Mouse (Mus musculus) forebrain, postnatal 0 days (tissue): Measurements from ENCODE around the gene Pax4. TPM values are rescaled to one million over a fixed set of nuclear protein-coding genes. Genes with fewer than 3 reads are reported as not detected.

ENCODE experiments used
- ATAC-seq: fragments of 200-750 bp; cut with Nextera tagmentation; 2 replicates; pipeline ENCODE4 v1.8.0; 2017; ENCODE audit warnings: mild to moderate bottlenecking, moderate library complexity
- DNase-seq: peaks from one replicate; pipeline ENCODE4 v3.0.0-alpha.2; 2015
- H3K27ac ChIP-seq: fragments of 300-500 bp; sonication (generic); 2 replicates; pipeline ENCODE4 v1.5.1; 2014; ENCODE audit warnings: low read depth, mild to moderate bottlenecking, antibody characterized with exemption, low read length, moderate library complexity, mixed read lengths
- H3K27me3 ChIP-seq: fragments of 300-500 bp; sonication (generic); 2 replicates; pipeline ENCODE4 v1.6.1; 2014; ENCODE audit warnings: mild to moderate bottlenecking, low read length, mixed read lengths; ENCODE audit not compliant: insufficient read depth
- H3K36me3 ChIP-seq: fragments of 300-500 bp; sonication (generic); 2 replicates; pipeline ENCODE4 v1.6.1; 2014; ENCODE audit warnings: mild to moderate bottlenecking, moderate library complexity; ENCODE audit not compliant: insufficient read depth
- H3K4me1 ChIP-seq: fragments of 300-500 bp; sonication (generic); 2 replicates; pipeline ENCODE4 v1.6.1; 2014; ENCODE audit warnings: antibody characterized with exemption; ENCODE audit not compliant: insufficient read depth
- H3K4me2 ChIP-seq: fragments of 300-500 bp; sonication (generic); 2 replicates; pipeline ENCODE4 v1.6.1; 2014; ENCODE audit warnings: low read depth, mild to moderate bottlenecking, moderate library complexity
- H3K4me3 ChIP-seq: fragments of 300-500 bp; sonication (generic); 2 replicates; pipeline ENCODE4 v1.5.1; 2014; ENCODE audit warnings: low read depth, low read length, mixed read lengths
- H3K9ac ChIP-seq: fragments of 300-500 bp; sonication (generic); 2 replicates; pipeline ENCODE4 v1.6.1; 2014; ENCODE audit warnings: mild to moderate bottlenecking
- H3K9me3 ChIP-seq: fragments of 300-500 bp; sonication (generic); 2 replicates; pipeline ENCODE4 v1.6.1; 2016; ENCODE audit warnings: low read length
- CTCF ChIP-seq: sonication (generic); IDR thresholded peaks from 2 replicates; pipeline ENCODE4 v1.5.1; 2016; ENCODE audit warnings: antibody characterized with exemption, control low read depth, low read depth
- WGBS: fragments of 180-500 bp; shearing (Covaris S2); extraction: QIAGEN DNeasy Blood & Tissue Kit; methylation state at CpG from one replicate; pipeline ENCODE4 v1.1.7; 2014; 5-methylcytosine and 5-hydroxymethylcytosine counted together
- polyA plus RNA-seq: library from polyadenylated mRNA; unstranded; fragments of >200 nt; fragmentation: Nextera tagmentation; extraction: Ambion mirVana; gene quantifications from 2 replicates; pipeline ENCODE4 v1.2.1, GENCODE M21; 2015
- total RNA-seq: library from RNA; depleted of rRNA; stranded (reverse); fragments of >200 nt; gene quantifications from 2 replicates; pipeline ENCODE4 v1.2.3, GENCODE M21; 2014

The Pax4 gene
- total and polyA plus RNA-seq, 2 experiments from 2014 or later = 0.16 to 0.29 TPM

DNA sequence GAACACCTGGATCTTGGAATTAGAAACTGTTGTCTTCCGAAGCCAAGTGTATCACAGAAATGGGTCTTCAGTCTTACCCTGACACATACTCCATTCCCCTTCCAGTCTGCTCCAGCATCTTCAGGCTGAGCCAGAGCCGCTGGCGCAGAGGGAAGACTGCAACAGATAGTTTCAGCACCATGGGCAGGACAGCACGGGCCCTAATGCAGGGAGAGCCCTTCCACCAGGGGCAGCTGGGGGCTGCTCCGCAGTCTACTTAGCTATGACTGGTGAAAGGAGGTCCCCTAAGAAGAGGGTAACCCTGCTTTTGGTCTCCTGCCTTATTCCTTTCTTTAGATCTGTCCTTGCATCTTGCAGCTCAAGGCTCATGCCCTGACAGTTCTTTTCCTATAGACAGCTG, 1.3 kb upstream of the Pax4 start:
- TF ChIP-seq CTCF = no peak
- WGBS = 19% methylated on average over 5 of the region's 5 CpGs

DNA sequence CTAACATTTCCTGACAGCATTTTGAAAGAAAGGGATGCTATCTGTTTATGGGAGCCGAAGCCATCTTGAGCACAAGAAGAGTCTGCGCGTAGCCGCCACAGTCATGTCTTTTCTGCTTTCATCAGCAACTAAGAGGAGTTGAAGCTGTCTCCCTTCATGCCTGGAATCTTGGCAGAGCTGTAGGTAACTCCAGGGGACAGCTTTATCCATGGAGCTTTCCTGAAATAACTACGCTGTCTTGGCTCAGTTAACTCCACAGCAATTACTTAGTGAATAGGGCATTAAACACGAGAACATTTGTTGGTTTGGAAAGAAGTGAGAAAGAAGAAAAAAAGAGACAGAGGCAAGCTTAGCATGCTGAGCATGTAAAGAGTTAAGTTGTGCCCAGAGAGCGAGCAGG, 1.2 kb downstream of the Pax4 start:
- Histone ChIP-seq H3K9me3 (no peaks in the 10 kb centered on the region), H3K9ac (no peak overlapping the region), H3K36me3 (no peaks in the 10 kb centered on the region), H3K4me2 (no peak overlapping the region), H3K27ac (no peak overlapping the region), H3K27me3 (peaks cover 21% of the 10 kb centered on the region), H3K4me1 (no peaks in the 10 kb centered on the region), H3K4me3 (no peak overlapping the region)
- TF ChIP-seq CTCF = no peak
- 44% methylated on average over 7 of the region's 7 CpGs for WGBS
- ATAC-seq = peak; percentile 56
- no peak for DNase-seq

More for the DNA sequence above, 1.3 kb upstream of the Pax4 start:
- no peaks in the 10 kb centered on the region for H3K4me1 ChIP-seq
- no peak overlapping the region for H3K4me2 ChIP-seq
- H3K27me3 ChIP-seq = peaks cover 21% of the 10 kb centered on the region
- H3K9ac ChIP-seq = no peak overlapping the region
- H3K36me3 ChIP-seq = no peaks in the 10 kb centered on the region
- no peak overlapping the region for H3K27ac ChIP-seq
- H3K4me3 ChIP-seq = no peak overlapping the region
- ATAC-seq (no peak), DNase-seq (no peak)
- H3K9me3 ChIP-seq = no peaks in the 10 kb centered on the region

DNA sequence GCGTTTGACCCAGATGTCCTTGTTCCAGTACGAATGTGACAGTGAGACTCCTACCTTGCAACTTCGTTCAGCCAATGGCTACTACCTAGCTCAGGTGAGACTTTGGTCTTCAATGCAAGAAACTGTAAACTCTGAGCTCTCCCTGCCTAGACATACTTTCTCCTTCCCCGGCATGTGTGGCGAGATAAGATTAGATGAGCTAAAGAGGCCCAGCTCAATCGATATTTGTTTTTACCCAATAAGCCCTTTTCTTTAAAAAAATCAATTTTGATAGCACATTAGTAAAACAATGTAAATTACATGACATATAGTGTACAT, 17.7 kb downstream of the Pax4 start:
- Histone ChIP-seq H3K4me2 (no peak overlapping the region), H3K27me3 (no peaks in the 10 kb centered on the region), H3K4me1 (no peaks in the 10 kb centered on the region), H3K36me3 (peaks cover 12% of the 10 kb centered on the region), H3K27ac (no peak overlapping the region), H3K9ac (no peak overlapping the region), H3K9me3 (no peaks in the 10 kb centered on the region), H3K4me3 (no peak overlapping the region)
- no peak for DNase-seq
- 83% methylated on average over 6 of the region's 6 CpGs for WGBS
- TF ChIP-seq CTCF = no peak
- ATAC-seq = no peak

DNA sequence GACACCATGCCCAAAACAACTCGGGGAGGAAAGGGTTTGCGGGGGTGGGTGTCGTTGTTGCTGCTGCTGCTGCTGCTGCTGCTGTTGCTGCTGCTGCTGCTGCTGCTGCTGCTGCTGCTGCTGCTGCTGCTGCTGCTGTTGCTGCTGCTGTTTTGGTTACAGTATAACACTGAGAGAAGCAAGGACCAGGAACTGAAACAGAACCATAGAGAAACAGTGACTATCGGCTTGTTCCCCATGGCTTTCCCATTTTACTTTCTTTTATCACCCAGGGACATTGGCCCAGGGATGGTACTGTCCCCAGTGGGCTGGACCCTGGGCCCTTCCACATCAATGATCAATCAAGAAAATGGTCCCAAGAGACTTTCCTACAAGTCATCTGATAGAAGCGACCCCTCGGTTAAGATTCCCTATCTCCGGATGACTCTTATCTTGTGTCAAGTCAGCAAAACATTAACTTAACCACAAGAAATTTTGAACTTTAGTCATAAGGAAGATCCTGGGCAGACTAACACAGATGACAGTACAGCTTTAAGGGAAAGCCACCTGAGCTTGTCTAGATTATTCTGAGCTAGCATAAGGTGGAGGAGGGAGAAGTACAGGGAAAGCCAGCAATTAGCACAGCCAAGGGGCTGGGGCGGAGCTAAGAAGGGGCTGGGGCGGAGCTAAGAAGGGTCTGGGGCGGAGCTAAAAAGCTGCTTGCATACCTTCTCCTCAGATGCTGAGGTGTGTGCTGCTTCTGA, 18.2 kb downstream of the Pax4 start:
- WGBS = 81% methylated on average over 10 of the region's 10 CpGs

DNA sequence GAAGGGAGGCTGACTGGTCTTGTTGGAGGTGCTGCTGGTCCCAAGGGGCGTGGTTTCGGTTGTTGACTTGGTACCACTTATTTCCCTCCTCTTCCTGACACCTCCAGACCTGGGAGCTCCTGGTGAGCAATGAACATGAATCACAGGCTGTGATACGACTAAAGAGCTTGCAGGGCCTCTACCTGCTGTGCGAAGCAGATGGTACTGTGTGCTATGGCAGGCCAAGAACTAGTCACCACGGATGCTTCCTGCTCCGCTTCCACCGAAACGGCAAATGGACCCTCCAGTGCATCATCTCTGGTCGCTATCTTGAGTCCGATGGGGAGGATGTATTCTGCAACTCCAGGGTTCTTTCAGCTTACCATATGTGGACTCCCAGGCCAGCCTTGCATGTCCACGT, 19.3 kb downstream of the Pax4 start:
- Histone ChIP-seq H3K27ac (no peak overlapping the region), H3K27me3 (no peaks in the 10 kb centered on the region), H3K4me1 (0 out of 2 replicates have a peak, but pooled peaks cover 3% of the 10 kb centered on the region), H3K9ac (no peak overlapping the region), H3K9me3 (no peaks in the 10 kb centered on the region), H3K4me3 (no peak overlapping the region), H3K4me2 (no peak overlapping the region), H3K36me3 (peaks cover 24% of the 10 kb centered on the region)
- DNase-seq (no peak), ATAC-seq (no peak)
- TF ChIP-seq CTCF = no peak
- 90% methylated on average over 11 of the region's 11 CpGs for WGBS

More for the DNA sequence above, 18.2 kb downstream of the Pax4 start:
- Histone ChIP-seq H3K4me1 (no peaks in the 10 kb centered on the region), H3K9me3 (no peaks in the 10 kb centered on the region), H3K27ac (no peak overlapping the region), H3K4me3 (no peak overlapping the region), H3K4me2 (no peak overlapping the region), H3K36me3 (peaks cover 17% of the 10 kb centered on the region), H3K9ac (no peak overlapping the region), H3K27me3 (no peaks in the 10 kb centered on the region)
- no peak for TF ChIP-seq CTCF
- ATAC-seq (no peak), DNase-seq (no peak)

DNA sequence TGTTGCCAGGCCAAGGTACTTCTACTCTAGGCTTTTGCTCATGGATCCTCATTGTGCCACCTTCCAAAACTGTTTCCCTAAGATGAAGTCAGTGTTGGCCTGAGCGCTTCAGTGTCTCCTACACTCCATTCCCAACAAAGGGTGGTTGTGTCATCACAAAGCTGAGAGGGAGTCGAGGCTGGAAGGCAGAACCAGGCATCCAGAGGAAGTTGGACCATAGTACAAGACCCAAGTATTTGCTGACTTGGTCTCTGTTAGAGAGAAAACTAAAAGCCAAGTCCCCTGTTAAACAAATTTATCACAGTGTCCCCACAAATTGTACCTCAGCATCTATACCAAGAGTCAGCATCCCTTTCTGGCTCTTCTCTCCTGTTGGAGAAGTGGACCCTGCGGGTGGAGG, 20.9 kb downstream of the Pax4 start, which contains the start of gene Gcc1:
Gene Gcc1, minus strand, starts transcription at position 101 of the 400 bp plus-strand sequence.
- peaks cover 24% of the 10 kb centered on the region for H3K36me3 ChIP-seq
- H3K9me3 ChIP-seq = no peaks in the 10 kb centered on the region
- no peak within 1 kb of the TSS for H3K27ac ChIP-seq
- WGBS = 86% methylated on average over 3 of the region's 3 CpGs
- DNase-seq (no peak), ATAC-seq (no peak)
- H3K4me3 ChIP-seq = no peak within 1 kb of the TSS
- H3K4me2 ChIP-seq = no peak within 1 kb of the TSS
- no peak for TF ChIP-seq CTCF
- 0 out of 2 replicates have a peak, but pooled peaks cover 3% of the 10 kb centered on the region for H3K4me1 ChIP-seq
- no peaks in the 10 kb centered on the region for H3K27me3 ChIP-seq
- H3K9ac ChIP-seq = no peak within 1 kb of the TSS

DNA sequence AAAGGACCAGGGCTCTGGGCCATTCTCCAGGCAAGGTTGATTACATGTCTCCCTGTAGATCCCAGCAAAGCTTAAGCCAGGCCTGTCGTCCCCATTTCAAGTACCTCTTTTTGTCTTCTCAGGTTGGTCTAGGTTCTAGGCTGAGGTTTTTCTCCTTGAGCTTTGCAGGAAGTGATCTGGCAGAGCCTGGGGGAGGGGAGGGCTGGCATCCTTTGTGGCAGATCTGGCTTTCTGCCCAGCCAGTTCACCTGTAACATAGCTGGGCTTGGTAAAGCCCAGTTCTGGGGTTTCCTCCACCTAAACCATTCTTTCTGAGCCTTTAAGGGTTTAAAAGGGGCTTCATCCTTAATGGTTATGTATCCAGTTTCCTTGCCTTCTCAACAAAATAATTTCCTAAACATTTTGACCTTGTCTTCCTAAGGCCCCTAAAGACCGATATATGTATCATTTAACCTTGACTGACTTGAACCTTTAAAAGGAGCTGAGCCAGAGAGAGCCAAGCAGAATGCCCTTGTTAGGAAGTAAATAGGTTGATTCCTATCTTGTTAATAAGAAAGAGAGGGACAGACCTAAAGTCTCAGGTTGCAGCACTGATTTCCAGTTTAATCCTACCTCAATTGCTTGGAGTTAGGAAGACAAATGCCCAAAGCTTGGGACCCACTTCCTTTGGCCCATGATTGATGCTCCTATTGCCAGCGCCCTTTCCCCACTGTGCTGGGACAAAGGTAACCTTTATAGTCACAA, 21.9 kb downstream of the Pax4 start, which contains the start of gene Fscn3:
Gene Fscn3, plus strand, starts transcription at position 694 of the 744 bp plus-strand sequence.
- no peak within 1 kb of the TSS for H3K4me3 ChIP-seq
- H3K4me1 ChIP-seq = 0 out of 2 replicates have a peak, but pooled peaks cover 3% of the 10 kb centered on the region
- no peak within 1 kb of the TSS for H3K27ac ChIP-seq
- H3K9me3 ChIP-seq = no peaks in the 10 kb centered on the region
- no peaks in the 10 kb centered on the region for H3K27me3 ChIP-seq
- no peak for TF ChIP-seq CTCF
- ATAC-seq (no peak), DNase-seq (no peak)
- H3K36me3 ChIP-seq = peaks cover 24% of the 10 kb centered on the region
- no peak within 1 kb of the TSS for H3K9ac ChIP-seq
- WGBS = 75% methylated on average over 3 of the region's 3 CpGs
- H3K4me2 ChIP-seq = no peak within 1 kb of the TSS
